Mouse (Mus musculus): ENCODE data around the gene Slc7a10.

The Slc7a10 gene

DNA sequence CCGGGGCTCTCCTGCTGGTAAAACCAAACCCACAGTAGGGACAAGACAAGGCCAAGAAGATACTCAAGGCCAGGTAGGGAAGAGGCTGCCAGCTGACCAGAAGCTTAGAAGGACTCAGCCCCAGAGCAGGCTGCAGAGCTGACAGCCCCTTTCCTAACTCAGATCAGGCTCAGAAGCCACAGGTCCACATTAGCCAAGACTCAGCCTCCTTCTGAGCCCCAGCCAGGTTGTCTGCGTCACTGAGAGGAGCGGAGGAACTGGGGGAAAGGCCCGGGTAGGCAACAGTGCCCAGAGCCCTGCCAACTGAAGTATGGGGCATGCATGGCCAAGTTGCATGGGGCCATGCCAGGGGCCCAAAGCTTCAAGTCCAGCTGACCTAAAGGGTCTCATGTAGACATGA is 13.7 kb upstream of the Slc7a10 start:
- DNase-seq (ENCODE audit: low spot score in 2 of 2): no peak

DNA sequence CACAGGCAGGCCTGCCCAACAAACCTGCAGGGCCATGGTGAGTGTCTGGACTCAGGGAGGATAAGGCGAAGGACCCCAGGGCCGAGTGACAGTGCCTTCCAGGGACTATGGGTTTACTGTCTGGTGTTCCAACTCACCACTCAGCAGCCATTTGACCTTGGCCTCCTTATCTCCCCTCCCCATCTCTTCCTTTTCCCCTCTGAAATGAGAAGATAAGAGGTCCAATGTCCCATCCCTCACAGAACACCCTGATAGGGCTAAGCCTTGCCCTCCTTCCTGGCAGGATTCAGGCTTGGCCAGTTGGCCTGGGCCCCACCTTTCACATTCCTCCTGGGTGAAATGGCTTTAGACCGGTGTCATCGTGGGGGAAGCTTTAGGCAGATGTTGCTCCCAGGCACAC is 10.7 kb upstream of the Slc7a10 start:
- no peak for DNase-seq (ENCODE audit: low spot score in 2 of 2)

DNA sequence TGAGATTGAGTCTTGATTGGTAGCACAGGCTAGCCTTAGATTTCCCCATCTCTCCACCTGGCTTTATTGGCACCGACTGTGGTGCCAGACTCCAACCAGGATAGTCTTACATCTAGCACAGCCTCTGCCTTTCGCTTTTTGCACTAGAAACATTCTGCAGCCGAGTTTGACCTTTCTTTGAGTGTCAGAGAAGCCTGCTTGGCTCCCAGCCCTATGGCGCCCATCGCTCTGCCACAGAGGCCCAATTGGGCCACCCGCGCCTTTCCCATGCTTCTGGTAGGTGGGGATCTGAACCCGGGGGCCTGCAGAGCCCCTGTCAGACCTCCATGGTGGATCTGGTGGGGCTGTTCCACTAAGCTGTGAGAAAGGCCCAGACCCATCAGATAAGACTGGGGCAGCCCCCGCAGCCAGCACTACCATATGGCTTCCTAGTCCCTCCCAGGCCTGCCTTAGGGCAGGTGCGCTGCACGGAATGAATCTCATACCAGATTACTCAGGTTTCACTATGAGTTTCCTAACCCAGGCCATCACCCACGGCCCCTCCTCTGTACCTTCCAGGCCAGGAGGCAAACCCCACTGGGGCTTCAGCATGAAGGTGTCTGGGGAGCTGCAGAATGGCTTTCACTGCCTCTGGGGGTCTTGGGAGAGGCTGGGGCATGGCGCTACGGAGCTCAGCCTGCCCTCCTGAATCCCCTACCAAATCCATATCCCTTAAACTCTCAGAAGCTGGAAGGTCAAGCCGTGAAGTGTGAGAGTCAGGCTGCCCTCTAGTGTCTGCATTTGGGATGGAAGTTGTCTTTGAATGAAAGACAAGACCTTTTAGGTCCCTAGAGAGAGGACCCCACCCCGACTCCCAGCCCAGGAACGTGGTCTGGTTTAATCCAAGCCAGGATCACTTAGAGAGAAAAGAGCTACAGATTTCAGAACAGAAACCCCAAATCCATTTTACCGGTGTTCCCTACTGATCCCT is 9.5 kb upstream of the Slc7a10 start:
- no peak for DNase-seq (ENCODE audit: low spot score in 2 of 2)

DNA sequence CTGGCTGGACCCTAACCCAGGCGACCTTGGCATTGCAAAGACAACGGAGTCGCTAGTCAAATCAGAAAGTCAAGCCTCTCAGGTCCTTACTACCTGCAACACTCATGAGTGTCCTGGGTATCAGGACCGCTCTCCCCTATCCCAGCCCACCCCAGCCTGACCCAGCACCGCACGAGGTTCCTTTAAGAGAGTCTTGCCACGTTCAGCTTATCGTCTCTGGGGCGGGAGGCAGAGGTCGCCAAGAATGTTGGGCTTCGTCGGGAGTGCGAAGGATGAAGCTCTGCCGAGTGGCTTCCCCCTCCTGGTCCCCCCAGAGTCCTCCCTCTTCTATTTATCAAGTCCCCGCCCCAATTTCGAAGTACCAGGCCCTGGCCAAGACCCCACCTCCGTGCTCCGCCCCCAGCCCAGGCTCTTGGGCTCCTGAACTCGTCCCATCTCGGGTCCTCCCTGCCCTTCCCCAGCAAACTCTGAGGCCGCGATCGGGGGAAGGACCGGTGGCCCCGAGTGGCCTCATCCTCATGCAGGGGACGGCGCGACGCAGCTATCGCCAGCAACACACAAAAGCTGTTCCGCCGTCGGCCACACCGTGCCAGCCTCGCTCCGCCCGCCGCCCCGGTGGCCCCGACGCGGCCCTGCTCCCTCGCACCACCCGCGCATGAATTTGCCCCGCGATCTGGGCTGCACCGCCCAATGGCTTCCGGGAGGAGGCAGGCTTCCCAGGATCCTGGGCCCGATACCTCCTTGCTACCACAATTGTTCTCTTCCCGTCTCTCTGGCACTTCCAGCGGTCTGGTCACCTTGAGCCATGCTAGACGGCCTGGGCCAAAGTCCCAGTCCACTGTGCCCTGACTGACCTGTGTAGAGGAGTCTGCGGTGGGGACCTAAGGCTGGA is 1.1 kb upstream of the Slc7a10 start:
- DNase-seq (ENCODE audit: low spot score in 2 of 2): no peak

DNA sequence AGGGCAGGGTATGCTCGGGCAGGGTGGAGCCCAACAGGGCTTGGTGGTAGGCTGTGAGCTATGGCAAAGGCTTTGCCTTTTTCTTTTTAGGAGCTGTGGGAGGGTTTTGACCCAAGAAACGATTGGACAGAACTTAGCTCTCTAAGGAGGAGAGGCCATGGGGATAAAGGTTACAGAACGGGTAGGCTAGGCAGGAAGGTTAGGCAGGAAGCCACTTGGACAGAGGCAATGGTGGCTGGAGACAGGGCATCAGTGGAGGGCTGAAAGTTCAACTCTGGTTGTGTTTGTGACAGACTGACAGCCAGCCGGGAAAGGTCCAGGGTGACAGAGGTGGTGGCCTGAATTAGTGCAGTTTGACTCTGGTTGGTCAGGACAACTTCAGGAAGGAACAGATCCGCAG is 3.5 kb downstream of the Slc7a10 start:
- no peak for DNase-seq (ENCODE audit: low spot score in 2 of 2)

DNA sequence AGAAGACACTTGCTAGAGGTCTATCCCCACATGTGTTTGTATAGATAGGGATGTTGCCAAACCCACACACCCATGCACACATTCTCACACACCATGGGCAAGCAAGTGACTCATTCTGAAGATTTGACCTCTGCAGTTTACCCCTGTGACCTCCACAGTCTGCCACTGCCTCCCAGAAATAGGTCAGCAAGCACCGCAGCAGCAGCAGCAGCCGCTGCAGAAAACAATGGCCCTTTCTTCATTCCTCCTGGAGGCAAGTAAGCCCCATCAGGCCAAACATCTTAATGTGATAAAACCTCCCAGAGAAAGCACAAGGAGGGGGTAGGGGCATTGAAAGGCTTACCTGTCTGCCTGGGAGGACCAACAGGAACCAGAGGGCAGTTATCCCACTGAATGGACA is 5.1 kb downstream of the Slc7a10 start:
- DNase-seq (ENCODE audit: low spot score in 2 of 2): no peak

DNA sequence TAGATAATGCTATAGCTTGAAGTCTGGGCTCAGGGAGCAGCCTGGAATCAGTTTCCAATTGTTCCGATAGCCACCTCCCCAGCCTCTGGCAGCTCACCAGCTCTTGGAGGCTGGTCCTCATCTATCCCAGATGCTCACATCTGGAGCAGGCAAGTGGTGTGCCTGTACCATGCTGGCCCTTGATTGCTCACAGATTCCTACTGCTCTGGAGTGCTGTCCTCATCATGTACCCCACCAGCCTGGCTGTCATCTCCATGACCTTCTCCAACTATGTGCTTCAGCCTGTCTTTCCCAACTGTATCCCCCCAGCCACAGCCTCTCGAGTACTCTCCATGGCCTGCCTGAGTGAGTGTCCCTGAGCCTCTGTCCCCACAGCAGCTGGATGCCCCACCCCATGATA is 10.8 kb downstream of the Slc7a10 start:
- no peak for DNase-seq (ENCODE audit: low spot score in 2 of 2)

DNA sequence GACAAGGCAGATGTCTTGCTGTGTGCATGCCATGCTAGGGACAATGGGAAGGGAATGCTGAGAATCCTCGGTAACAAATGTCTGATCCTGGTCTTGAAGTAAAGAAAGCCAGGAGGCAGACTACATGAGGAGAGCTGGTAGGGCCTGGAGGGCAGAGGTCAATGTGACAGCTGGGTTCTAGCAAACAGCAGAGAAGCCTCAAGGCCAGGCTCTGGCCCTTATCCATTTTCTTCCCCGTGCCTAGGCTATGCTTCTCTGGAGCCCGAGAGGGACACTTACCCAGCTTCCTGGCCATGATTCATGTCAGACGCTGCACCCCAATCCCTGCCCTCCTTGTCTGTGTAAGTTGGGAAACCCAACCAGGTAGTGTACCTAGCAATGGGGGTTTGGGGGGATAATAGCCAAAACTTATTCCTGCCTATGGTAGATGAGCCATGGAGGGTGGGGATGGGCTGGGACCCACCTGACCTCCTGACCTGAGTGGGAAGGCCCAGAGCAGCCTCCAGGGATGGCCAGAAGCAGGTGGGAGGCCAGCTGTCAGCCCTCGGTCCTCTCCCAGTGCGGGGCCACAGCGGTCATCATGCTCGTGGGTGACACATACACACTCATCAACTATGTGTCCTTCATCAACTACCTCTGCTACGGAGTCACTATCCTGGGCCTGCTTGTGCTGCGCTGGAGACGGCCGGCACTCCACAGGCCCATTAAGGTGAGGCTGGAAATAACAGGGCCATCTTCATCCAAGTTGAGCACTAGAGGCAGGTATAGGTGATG is 13.0 kb downstream of the Slc7a10 start:
- DNase-seq (ENCODE audit: low spot score in 2 of 2): no peak

DNA sequence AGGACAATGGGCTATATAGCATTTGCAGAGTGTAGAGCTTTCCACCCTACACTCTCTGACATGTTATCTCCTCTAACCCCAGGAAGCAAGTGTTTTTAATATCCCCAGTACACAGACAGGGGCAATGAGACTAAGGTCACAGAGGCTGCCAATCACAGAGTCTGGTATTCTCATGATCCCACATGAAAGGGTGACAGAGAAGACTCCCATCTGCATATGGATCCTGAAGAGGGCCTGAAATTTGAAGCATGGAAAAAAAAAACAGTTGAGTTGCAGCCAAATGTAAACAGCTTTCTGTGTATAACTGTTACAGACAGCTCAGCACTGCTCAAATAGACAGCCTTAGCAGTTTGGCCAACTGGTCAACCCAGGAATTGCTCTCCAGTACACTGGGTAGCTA is 13.6 kb downstream of the Slc7a10 start:
- DNase-seq (ENCODE audit: low spot score in 2 of 2): no peak

DNA sequence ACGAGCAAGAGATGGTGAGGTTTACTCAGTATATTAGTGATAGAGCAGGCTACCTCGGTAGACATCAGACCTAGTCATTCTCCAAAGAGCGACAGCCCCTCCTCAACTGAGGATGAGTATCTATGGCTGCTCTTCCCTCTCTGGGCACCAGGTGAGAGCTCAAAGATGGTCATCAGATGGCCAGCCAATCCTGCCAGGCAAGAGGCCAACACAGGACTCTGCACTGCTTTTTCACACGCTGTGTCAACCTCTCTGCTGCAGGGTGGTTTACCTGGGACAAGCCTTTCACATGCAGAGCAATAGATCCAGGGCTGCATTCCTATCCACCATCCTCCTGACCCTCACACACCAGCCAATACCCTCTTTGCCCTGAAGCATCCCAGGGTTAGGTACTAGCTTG is 25.6 kb downstream of the Slc7a10 start:
- DNase-seq (ENCODE audit: low spot score in 2 of 2): no peak

DNA sequence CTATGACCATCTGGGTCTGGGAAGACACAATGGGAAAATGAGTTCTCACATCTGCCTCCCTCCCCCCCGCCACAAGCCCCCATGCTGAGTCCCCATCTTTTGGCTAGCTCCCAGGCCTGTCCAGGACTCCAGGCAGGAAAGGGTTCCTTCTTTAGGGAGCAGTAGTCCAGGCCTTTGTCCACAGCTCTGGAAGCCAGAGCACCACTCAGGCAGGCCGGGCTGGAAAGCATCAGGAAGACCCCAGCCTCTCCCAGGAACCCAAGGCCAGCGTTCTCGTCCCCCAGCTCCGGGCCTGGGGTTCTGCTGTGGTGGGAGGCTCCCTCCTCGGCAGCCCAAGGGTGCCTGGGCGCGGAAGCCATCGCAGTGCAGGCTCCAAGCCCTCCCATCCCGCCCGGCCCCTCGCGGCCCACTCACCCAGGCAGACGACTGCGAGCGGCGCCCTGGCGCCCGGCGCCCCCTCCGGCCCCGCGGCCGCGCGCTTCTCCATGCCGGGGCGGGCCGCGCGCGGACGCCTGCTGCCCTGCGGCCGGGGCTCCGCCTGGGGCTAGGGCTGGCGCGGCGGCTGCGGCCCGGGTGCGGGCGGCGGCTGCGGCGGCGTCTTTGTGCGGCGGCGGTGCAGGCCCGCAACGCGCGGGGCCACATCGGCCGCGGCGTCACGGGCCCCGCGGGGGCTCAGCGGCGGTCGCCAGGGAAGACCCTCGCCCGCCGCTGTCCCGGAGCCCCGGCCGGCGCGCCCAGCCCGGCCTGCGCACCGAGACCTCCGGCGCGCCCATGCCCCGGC is 28.4 kb downstream of the Slc7a10 start:
- no peak for DNase-seq (ENCODE audit: low spot score in 2 of 2)

DNA sequence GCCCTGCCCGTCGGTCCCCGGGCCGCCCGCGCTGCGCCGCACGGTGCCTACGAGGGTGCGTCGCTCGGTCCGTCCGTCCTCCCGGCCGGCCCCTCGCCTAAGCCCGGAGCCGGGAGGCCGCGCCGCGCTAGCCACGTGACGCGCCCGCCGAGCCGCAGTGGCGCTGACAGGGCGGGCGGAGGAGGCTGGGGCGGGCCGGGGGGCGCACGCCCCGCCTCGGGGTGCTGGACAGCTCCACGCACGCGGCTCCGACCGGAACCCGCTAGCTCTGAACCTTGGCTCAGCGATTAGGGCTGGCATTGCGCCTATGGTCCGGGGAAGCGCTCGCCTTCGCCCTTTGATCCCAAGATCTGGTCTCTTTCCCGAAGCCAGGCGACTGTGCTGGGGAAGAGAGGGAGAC is 29.0 kb downstream of the Slc7a10 start, which contains the start of gene Lrp3:
TSS of gene Lrp3 (minus strand) at position 274 of the 400 bp plus-strand sequence.
- DNase-seq (ENCODE audit: low spot score in 2 of 2): no peak

DNA sequence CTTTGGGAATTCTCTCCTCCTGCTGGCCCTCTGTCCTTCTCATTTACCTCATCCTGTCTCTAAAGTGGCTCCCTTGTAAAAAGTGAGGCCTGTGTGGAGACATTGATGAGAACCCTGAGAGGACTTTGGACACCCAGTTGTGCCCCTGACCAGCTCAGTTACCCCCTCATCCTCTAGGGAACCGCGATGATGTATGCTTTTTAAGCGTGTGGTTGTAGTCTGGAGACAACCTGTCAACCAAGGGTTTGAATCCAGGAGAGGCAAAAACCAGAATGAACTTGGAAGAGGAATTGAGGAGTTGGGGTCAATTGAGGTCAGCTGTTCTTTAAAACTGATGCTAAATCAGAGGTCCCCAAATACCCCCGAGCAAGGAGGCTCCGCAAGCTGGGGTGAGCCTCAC is 29.5 kb downstream of the Slc7a10 start:
- no peak for DNase-seq (ENCODE audit: low spot score in 2 of 2)

DNA sequence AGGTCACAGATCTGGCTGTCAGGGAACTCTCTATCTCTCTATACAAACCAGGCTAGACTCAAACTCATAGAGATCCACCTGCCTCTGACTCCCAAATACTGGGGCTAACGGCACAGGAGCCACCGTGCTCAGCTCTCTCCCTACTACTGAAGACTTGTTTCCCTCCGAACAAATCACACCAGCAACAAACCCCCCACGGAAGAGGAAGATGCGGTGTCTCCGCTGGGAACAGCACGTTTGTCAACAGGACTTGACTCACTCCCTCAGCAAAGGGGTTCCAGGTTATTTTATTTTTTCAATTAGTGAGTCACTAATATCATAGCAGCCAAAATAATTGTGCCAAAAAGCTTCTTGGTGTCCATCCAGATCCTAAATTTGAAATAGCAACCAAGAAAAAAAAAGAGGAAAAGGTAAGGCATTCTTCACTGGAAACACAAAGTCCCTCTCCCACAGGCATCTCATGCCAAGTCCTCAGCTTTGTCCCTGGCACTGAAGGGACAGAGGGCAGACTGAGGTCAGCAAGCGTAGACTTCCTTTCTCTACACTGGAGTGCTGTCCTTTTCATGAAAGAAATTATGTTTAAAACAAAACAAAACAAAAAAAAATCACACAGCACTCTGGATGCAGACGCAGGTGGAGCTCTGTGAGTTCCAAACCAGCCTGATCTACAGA is 34.6 kb downstream of the Slc7a10 start:
- no peak for DNase-seq (ENCODE audit: low spot score in 2 of 2)

DNA sequence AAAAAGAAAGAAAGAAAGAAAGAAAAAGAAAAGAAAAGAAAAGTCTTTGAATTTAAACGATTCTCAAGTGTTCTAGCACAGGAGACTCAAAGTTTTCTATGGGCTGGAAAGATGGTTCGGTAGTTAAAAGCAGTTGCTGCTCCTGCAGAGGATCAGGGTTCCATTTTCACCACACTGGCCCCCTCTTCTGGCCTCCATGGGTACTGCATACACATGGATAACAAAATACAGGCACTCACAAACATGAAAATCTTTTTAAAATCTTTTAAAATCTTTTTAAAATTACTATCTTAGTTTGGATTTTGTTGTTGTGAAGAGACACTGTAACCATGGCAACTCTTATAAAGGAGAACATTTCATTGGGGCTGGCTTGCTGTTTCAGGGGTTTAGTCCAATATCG is 44.1 kb downstream of the Slc7a10 start:
- DNase-seq (ENCODE audit: low spot score in 2 of 2): no peak

DNA sequence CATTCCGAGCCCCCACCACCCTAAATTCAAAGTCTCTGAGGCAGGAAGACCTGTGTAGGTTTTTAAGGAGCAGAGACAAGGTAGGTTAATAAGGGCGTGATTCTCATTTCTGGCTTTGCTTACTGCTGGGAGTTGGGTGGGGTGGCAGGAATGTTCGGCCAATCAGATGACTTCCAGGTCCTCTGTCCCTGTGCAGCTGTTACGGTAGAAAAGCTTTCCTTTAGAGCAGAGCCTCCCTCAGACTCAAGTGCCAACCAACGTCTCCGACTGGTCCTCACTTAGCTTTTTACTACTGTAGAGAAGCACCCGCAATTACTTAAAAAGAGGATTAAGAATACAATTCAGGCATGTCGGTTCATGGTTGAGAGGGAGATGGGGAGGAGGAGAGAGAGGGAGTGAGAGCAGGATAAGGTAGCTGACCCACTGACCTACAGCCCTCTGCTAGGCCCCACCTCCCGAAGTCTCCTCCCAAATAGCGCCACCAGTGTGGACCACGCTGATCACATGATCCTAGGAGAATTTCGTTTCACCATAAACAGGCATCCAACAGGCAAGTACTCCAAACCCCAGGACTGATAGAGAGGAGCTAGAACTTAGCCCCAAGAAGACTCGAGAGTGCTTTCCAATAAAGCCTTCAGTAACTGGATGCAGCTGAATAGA is 46.7 kb downstream of the Slc7a10 start:
- no peak for DNase-seq (ENCODE audit: low spot score in 2 of 2)

DNA sequence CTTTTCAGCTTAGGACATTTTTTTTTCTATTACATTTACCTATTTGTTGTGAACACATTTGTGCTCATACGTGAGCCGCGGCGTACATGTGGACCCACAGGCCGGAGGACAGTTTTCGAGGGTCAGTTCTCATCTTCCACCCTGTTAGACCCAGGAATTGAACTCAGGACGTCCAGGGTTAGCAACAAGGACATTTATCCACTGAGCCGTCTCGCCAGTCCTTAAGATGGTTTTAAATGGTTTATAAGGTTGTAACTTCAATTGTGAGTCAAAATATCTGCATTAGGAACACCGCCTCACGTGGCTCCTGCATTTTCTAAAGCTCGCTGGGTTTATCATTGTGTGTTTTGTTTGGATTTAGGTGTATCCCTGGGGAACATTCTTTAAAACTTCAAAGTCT is 47.7 kb downstream of the Slc7a10 start:
- no peak for DNase-seq (ENCODE audit: low spot score in 2 of 2)

DNA sequence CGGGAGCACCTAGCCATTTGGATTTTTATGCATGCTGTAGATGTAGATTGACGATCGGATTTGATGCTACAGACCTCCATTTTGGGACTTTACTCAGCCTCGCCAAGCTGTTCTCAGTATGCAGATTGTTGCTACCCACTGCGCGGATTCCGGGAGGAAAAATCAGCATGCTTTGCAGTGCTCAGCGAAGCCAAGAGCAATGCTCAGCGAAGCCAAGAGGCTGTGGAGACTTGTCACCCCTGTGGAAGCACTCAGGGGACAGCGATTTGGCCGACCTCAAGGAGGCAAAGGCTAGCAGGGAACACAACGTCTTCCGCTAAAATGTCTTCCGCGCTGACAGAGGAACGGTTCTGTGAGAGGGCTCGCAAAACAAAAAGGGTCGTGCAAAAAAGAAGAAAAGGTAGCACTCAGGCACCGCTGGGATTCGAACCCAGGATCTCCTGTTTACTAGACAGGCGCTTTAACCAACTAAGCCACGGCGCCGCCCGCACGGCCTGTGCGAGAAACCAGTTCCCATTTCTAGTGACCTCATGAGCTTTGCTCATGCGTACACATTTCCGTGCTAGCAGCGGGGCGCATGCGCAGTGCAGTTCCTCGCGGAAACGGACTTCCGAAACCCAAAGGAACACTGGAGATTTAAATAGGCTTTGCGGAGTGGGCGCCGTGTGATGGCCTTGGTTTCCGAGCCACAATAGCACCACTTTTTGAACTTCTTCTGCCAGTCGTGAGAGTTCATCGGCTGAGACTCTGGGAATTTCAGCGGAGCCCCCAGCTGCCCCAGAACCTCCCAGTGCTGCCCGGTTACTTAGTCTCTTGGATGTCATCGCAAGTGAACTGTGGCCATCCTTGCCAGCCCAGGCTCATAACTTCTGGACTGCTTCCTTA is 48.4 kb downstream of the Slc7a10 start:
- DNase-seq (ENCODE audit: low spot score in 2 of 2): peak; percentile 95 to 99

DNA sequence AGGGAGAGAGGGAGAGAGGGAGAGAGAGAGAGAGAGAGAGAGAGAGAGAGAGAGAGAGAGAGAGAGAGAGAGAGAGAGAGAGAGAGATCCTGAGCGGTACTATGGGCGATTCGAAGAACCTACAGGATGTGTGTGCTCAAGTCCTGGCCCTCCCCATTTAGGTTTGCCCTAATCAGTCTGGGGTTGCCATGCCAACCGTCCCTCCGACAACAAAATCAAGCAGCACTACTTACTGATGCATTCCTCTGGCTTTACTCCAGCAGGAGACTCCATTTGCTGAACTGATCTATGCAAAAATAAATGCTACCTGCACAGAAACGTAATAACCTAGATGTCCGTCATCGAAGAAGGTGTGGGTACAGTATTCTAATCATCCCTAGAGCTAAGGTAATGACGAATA is 49.1 kb downstream of the Slc7a10 start:
- peak in 1 of 2 experiments; percentile 32 for DNase-seq (ENCODE audit: low spot score in 2 of 2)

Data from thymus, postnatal 10 days (tissue).